Mouse (Mus musculus): ENCODE results near the gene Arhgef18. TPM values are rescaled to one million over a fixed set of nuclear protein-coding genes. Genes with fewer than 3 reads are reported as not detected.

The Arhgef18 gene
- polyA plus RNA-seq, 1 experiment from 2014 or later = 10.0 TPM

GRCm38 (mm10) chr8:3481605-3482004 lies 88.8 kb downstream of the Arhgef18 start:
- Histone ChIP-seq H3K4me3 (replicated peaks; ENCODE audit: low read length) (no peak overlapping the region), H3K4me1 (ENCODE audit: control insufficient read depth, insufficient read depth, low read length) (peaks cover 2% of the 10 kb centered on the region; the same call in 1 of the 2 replicates), H3K4me2 (ENCODE audit: low read depth, low read length) (no peak overlapping the region), H3K9me3 (replicated peaks; ENCODE audit: control insufficient read depth, low read length) (no peaks in the 10 kb centered on the region), H3K27me3 (ENCODE audit: control insufficient read depth, insufficient read depth, low read length) (no peaks in the 10 kb centered on the region), H3K27ac (ENCODE audit: low read length) (no peak overlapping the region), H3K9ac (ENCODE audit: low read length) (no peak overlapping the region), H3K36me3 (ENCODE audit: control insufficient read depth, insufficient read depth, low read length) (no peaks in the 10 kb centered on the region)
- ATAC-seq (ENCODE audit: insufficient read depth, low FRiP score) = no peak
- 52% methylated on average over 5 of the region's 5 CpGs for WGBS

- Histone ChIP-seq H3K36me3 (ENCODE audit: control insufficient read depth, insufficient read depth, low read length) (no peaks in the 10 kb centered on the region), H3K4me2 (ENCODE audit: low read depth, low read length) (no peak overlapping the region), H3K27ac (ENCODE audit: low read length) (no peak overlapping the region), H3K9me3 (replicated peaks; ENCODE audit: control insufficient read depth, low read length) (no peaks in the 10 kb centered on the region), H3K27me3 (ENCODE audit: control insufficient read depth, insufficient read depth, low read length) (no peaks in the 10 kb centered on the region), H3K4me3 (replicated peaks; ENCODE audit: low read length) (no peak overlapping the region), H3K4me1 (ENCODE audit: control insufficient read depth, insufficient read depth, low read length) (peaks cover 2% of the 10 kb centered on the region; the same call in 1 of the 2 replicates), H3K9ac (ENCODE audit: low read length) (no peak overlapping the region)
- 79% methylated on average over 22 of the region's 22 CpGs for WGBS
- ATAC-seq (ENCODE audit: insufficient read depth, low FRiP score) = no peak
These were observed 89.5 kb downstream of the Arhgef18 start for GRCm38 (mm10) chr8:3482240-3482740.

- no peaks in the 10 kb centered on the region for H3K36me3 ChIP-seq (ENCODE audit: control insufficient read depth, insufficient read depth, low read length)
- H3K4me1 ChIP-seq (ENCODE audit: control insufficient read depth, insufficient read depth, low read length) = peaks cover 2% of the 10 kb centered on the region; the same call in 1 of the 2 replicates
- no peak overlapping the region for H3K4me2 ChIP-seq (ENCODE audit: low read depth, low read length)
- H3K4me3 ChIP-seq (replicated peaks; ENCODE audit: low read length) = no peak overlapping the region
- no peak overlapping the region for H3K27ac ChIP-seq (ENCODE audit: low read length)
- 71% methylated on average over 7 of the region's 7 CpGs for WGBS
- ATAC-seq (ENCODE audit: insufficient read depth, low FRiP score) = no peak
- no peaks in the 10 kb centered on the region for H3K27me3 ChIP-seq (ENCODE audit: control insufficient read depth, insufficient read depth, low read length)
- no peaks in the 10 kb centered on the region for H3K9me3 ChIP-seq (replicated peaks; ENCODE audit: control insufficient read depth, low read length)
- no peak overlapping the region for H3K9ac ChIP-seq (ENCODE audit: low read length)
These were observed 90.7 kb downstream of the Arhgef18 start for GRCm38 (mm10) chr8:3483546-3483945.

- H3K27ac ChIP-seq (ENCODE audit: low read length) = no peak overlapping the region
- no peaks in the 10 kb centered on the region for H3K9me3 ChIP-seq (replicated peaks; ENCODE audit: control insufficient read depth, low read length)
- H3K36me3 ChIP-seq (ENCODE audit: control insufficient read depth, insufficient read depth, low read length) = no peaks in the 10 kb centered on the region
- no peak overlapping the region for H3K4me2 ChIP-seq (ENCODE audit: low read depth, low read length)
- ATAC-seq (ENCODE audit: insufficient read depth, low FRiP score) = no peak
- H3K9ac ChIP-seq (ENCODE audit: low read length) = no peak overlapping the region
- H3K4me3 ChIP-seq (replicated peaks; ENCODE audit: low read length) = no peak overlapping the region
- no peaks in the 10 kb centered on the region for H3K27me3 ChIP-seq (ENCODE audit: control insufficient read depth, insufficient read depth, low read length)
- no peaks in the 10 kb centered on the region for H3K4me1 ChIP-seq (ENCODE audit: control insufficient read depth, insufficient read depth, low read length)
- 23% methylated on average over 5 of the region's 5 CpGs for WGBS
These were observed 92.4 kb downstream of the Arhgef18 start for GRCm38 (mm10) chr8:3485192-3485591.

GRCm38 (mm10) chr8:3492901-3493844 lies 100.4 kb downstream of the Arhgef18 start, which contains the start of gene Zfp358:
Gene Zfp358, plus strand, starts transcription at chr8:3493138.
- H3K4me3 ChIP-seq (replicated peaks; ENCODE audit: low read length) = peak within 1 kb of the TSS; percentile 93
- peaks cover 4% of the 10 kb centered on the region; the same call in 1 of the 2 replicates for H3K4me1 ChIP-seq (ENCODE audit: control insufficient read depth, insufficient read depth, low read length)
- WGBS = under 1% methylated on average over 64 of the region's 64 CpGs
- peak within 1 kb of the TSS; percentile 88 for H3K27ac ChIP-seq (ENCODE audit: low read length)
- H3K9ac ChIP-seq (ENCODE audit: low read length) = peak within 1 kb of the TSS; percentile 97
- no peaks in the 10 kb centered on the region for H3K27me3 ChIP-seq (ENCODE audit: control insufficient read depth, insufficient read depth, low read length)
- no peaks in the 10 kb centered on the region for H3K9me3 ChIP-seq (replicated peaks; ENCODE audit: control insufficient read depth, low read length)
- ATAC-seq (ENCODE audit: insufficient read depth, low FRiP score) = peak; percentile 93
- H3K4me2 ChIP-seq (ENCODE audit: low read depth, low read length) = peak within 1 kb of the TSS; percentile 64
- H3K36me3 ChIP-seq (ENCODE audit: control insufficient read depth, insufficient read depth, low read length) = peaks cover 22% of the 10 kb centered on the region

- no peak for ATAC-seq (ENCODE audit: insufficient read depth, low FRiP score)
- 24% methylated on average over 6 of the region's 6 CpGs for WGBS
- Histone ChIP-seq H3K36me3 (ENCODE audit: control insufficient read depth, insufficient read depth, low read length) (peaks cover 22% of the 10 kb centered on the region), H3K27ac (ENCODE audit: low read length) (peak overlapping the region; percentile 88), H3K27me3 (ENCODE audit: control insufficient read depth, insufficient read depth, low read length) (no peaks in the 10 kb centered on the region), H3K9me3 (replicated peaks; ENCODE audit: control insufficient read depth, low read length) (no peaks in the 10 kb centered on the region), H3K4me1 (ENCODE audit: control insufficient read depth, insufficient read depth, low read length) (peaks cover 4% of the 10 kb centered on the region; the same call in 1 of the 2 replicates), H3K4me3 (replicated peaks; ENCODE audit: low read length) (peak overlapping the region; percentile 93), H3K4me2 (ENCODE audit: low read depth, low read length) (peak overlapping the region; percentile 64), H3K9ac (ENCODE audit: low read length) (peak overlapping the region; percentile 97)
These were observed 101.0 kb downstream of the Arhgef18 start for GRCm38 (mm10) chr8:3493845-3494208.

- Histone ChIP-seq H3K4me1 (ENCODE audit: control insufficient read depth, insufficient read depth, low read length) (peaks cover 5% of the 10 kb centered on the region), H3K27me3 (ENCODE audit: control insufficient read depth, insufficient read depth, low read length) (no peaks in the 10 kb centered on the region), H3K27ac (ENCODE audit: low read length) (no peak overlapping the region), H3K4me3 (replicated peaks; ENCODE audit: low read length) (no peak overlapping the region), H3K9ac (ENCODE audit: low read length) (no peak overlapping the region), H3K4me2 (ENCODE audit: low read depth, low read length) (no peak overlapping the region), H3K9me3 (replicated peaks; ENCODE audit: control insufficient read depth, low read length) (no peaks in the 10 kb centered on the region), H3K36me3 (ENCODE audit: control insufficient read depth, insufficient read depth, low read length) (peaks cover 22% of the 10 kb centered on the region)
- ATAC-seq (ENCODE audit: insufficient read depth, low FRiP score) = no peak
- WGBS = 95% methylated on average over 44 of the region's 44 CpGs
These were observed 103.0 kb downstream of the Arhgef18 start for GRCm38 (mm10) chr8:3495578-3496427.

- 91% methylated on average over 15 of the region's 15 CpGs for WGBS
- H3K27me3 ChIP-seq (ENCODE audit: control insufficient read depth, insufficient read depth, low read length) = no peaks in the 10 kb centered on the region
- H3K27ac ChIP-seq (ENCODE audit: low read length) = no peak overlapping the region
- peaks cover 11% of the 10 kb centered on the region for H3K4me1 ChIP-seq (ENCODE audit: control insufficient read depth, insufficient read depth, low read length)
- H3K9me3 ChIP-seq (replicated peaks; ENCODE audit: control insufficient read depth, low read length) = no peaks in the 10 kb centered on the region
- no peak for ATAC-seq (ENCODE audit: insufficient read depth, low FRiP score)
- no peak overlapping the region for H3K4me3 ChIP-seq (replicated peaks; ENCODE audit: low read length)
- no peak overlapping the region for H3K4me2 ChIP-seq (ENCODE audit: low read depth, low read length)
- H3K9ac ChIP-seq (ENCODE audit: low read length) = no peak overlapping the region
- H3K36me3 ChIP-seq (ENCODE audit: control insufficient read depth, insufficient read depth, low read length) = peaks cover 22% of the 10 kb centered on the region
These were observed 103.6 kb downstream of the Arhgef18 start for GRCm38 (mm10) chr8:3496428-3496748.
